Mouse (Mus musculus) hindbrain, embryonic 11.5 days (tissue): ENCODE data around the gene Fam136a. TPM values are rescaled to one million over a fixed set of nuclear protein-coding genes. Genes with fewer than 3 reads are reported as not detected.
"Not testable (repeated sequence)": the region's sequence is repeated elsewhere in the genome, so short reads cannot be mapped to it uniquely, and the experiment has no call there.

ENCODE experiments used
- ATAC-seq: fragments of 200-750 bp; cut with Nextera tagmentation; 2 replicates; pipeline ENCODE4 v1.8.0; 2017; ENCODE audit warnings: mild to moderate bottlenecking, moderate TSS enrichment, moderate library complexity; ENCODE audit not compliant: low FRiP score
- DNase-seq: peaks from one replicate; pipeline ENCODE4 v3.0.0-alpha.2; 2015; ENCODE audit warnings: low spot score
- H3K27ac ChIP-seq: fragments of 300-500 bp; sonication (generic); 2 replicates; pipeline ENCODE4 v1.5.1; 2014; ENCODE audit warnings: mild to moderate bottlenecking, low read depth, low read length
- H3K27me3 ChIP-seq: fragments of 300-500 bp; sonication (generic); 2 replicates; pipeline ENCODE4 v1.6.1; 2014; ENCODE audit warnings: mild to moderate bottlenecking, low read length, moderate library complexity, mixed read lengths; ENCODE audit not compliant: control insufficient read depth, insufficient read depth
- H3K36me3 ChIP-seq: fragments of 300-500 bp; sonication (generic); 2 replicates; pipeline ENCODE4 v1.6.1; 2014; ENCODE audit warnings: mild to moderate bottlenecking, low read length, moderate library complexity, mixed read lengths; ENCODE audit not compliant: control insufficient read depth, insufficient read depth
- H3K4me1 ChIP-seq: fragments of 300-500 bp; sonication (generic); replicated peaks from 2 replicates; pipeline ENCODE4 v1.6.1; 2014; ENCODE audit warnings: low read length, mixed read lengths; ENCODE audit not compliant: control insufficient read depth, insufficient read depth
- H3K4me2 ChIP-seq: fragments of 300-500 bp; sonication (generic); replicated peaks from 2 replicates; pipeline ENCODE4 v1.6.1; 2014; ENCODE audit warnings: mild to moderate bottlenecking, low read depth, low read length
- H3K4me3 ChIP-seq: fragments of 300-500 bp; sonication (generic); 2 replicates; pipeline ENCODE4 v1.5.1; 2014; ENCODE audit warnings: low read depth, low read length
- H3K9ac ChIP-seq: fragments of 300-500 bp; sonication (generic); 2 replicates; pipeline ENCODE4 v1.6.1; 2014; ENCODE audit warnings: low read depth, low read length
- H3K9me3 ChIP-seq: fragments of 300-500 bp; sonication (generic); 2 replicates; pipeline ENCODE4 v1.6.1; 2016; ENCODE audit warnings: low read length; ENCODE audit not compliant: control insufficient read depth
- WGBS: fragments of 180-500 bp; shearing (Covaris S2); extraction: QIAGEN DNeasy Blood & Tissue Kit; methylation state at CpG from one replicate; pipeline ENCODE4 v1.1.7; 2014; 5-methylcytosine and 5-hydroxymethylcytosine counted together
- polyA plus RNA-seq: library from polyadenylated mRNA; unstranded; fragments of >200 nt; fragmentation: Nextera tagmentation; extraction: Ambion mirVana; gene quantifications from 2 replicates; pipeline ENCODE4 v1.2.1, GENCODE M21; 2014

Fam136a gene
- polyA plus RNA-seq, 1 experiment from 2014 or later = 137 TPM

GRCm38 (mm10) chr6:86329943-86330342 lies 35.5 kb upstream of the Fam136a start:
- no peak for ATAC-seq
- WGBS = 87% methylated on average over 6 of the region's 6 CpGs
- no peaks in the 10 kb centered on the region for H3K36me3 ChIP-seq

GRCm38 (mm10) chr6:86335121-86335849 lies 30.2 kb upstream of the Fam136a start:
- Histone ChIP-seq H3K27me3 (no peaks in the 10 kb centered on the region), H3K4me1 (no peaks in the 10 kb centered on the region), H3K27ac (no peak overlapping the region), H3K36me3 (no peaks in the 10 kb centered on the region), H3K4me3 (no peak overlapping the region), H3K9ac (no peak overlapping the region), H3K9me3 (no peaks in the 10 kb centered on the region), H3K4me2 (no peak overlapping the region)
- 77% methylated on average over 11 of the region's 11 CpGs for WGBS
- DNase-seq = no peak
- no peak for ATAC-seq

More at GRCm38 (mm10) chr6:86329943-86330342, 35.5 kb upstream of the Fam136a start:
- Histone ChIP-seq H3K9ac (no peak overlapping the region), H3K9me3 (no peaks in the 10 kb centered on the region), H3K27me3 (no peaks in the 10 kb centered on the region), H3K27ac (no peak overlapping the region), H3K4me3 (no peak overlapping the region), H3K4me2 (no peak overlapping the region), H3K4me1 (no peaks in the 10 kb centered on the region)
- DNase-seq = no peak

- Histone ChIP-seq H3K9ac (no peak overlapping the region), H3K27ac (no peak overlapping the region), H3K9me3 (no peaks in the 10 kb centered on the region), H3K4me3 (no peak overlapping the region), H3K4me2 (no peak overlapping the region), H3K27me3 (no peaks in the 10 kb centered on the region), H3K36me3 (no peaks in the 10 kb centered on the region), H3K4me1 (no peaks in the 10 kb centered on the region)
- 85% methylated on average over 5 of the region's 5 CpGs for WGBS
- no peak for DNase-seq
- no peak for ATAC-seq
Observed at GRCm38 (mm10) chr6:86335860-86336259, 29.6 kb upstream of the Fam136a start.

- not testable (repeated sequence) for H3K4me3 ChIP-seq, H3K4me1 ChIP-seq, H3K27me3 ChIP-seq, H3K27ac ChIP-seq, H3K9me3 ChIP-seq, ATAC-seq, H3K4me2 ChIP-seq, DNase-seq, H3K36me3 ChIP-seq, H3K9ac ChIP-seq
- WGBS = 89% methylated on average over 4 of the region's 4 CpGs
Observed at GRCm38 (mm10) chr6:86336340-86336739, 29.1 kb upstream of the Fam136a start.

GRCm38 (mm10) chr6:86343656-86344055 lies 21.8 kb upstream of the Fam136a start:
- Histone ChIP-seq H3K4me3 (no peak overlapping the region; the same call in 1 of the 2 replicates), H3K27ac (peak overlapping the region; percentile 8; the same call in 1 of the 2 replicates), H3K36me3 (no peaks in the 10 kb centered on the region), H3K9ac (peak overlapping the region; percentile 2; the same call in 1 of the 2 replicates), H3K4me1 (no peaks in the 10 kb centered on the region), H3K27me3 (no peaks in the 10 kb centered on the region), H3K9me3 (no peaks in the 10 kb centered on the region), H3K4me2 (peak overlapping the region; percentile 5; the same call in 1 of the 2 replicates)
- 11% methylated on average over 7 of the region's 7 CpGs for WGBS
- ATAC-seq = no peak
- peak; percentile 46 for DNase-seq

- Histone ChIP-seq H3K4me3 (no peak overlapping the region), H3K36me3 (no peaks in the 10 kb centered on the region), H3K9me3 (no peaks in the 10 kb centered on the region), H3K4me1 (no peaks in the 10 kb centered on the region), H3K27me3 (no peaks in the 10 kb centered on the region), H3K27ac (no peak overlapping the region), H3K9ac (no peak overlapping the region), H3K4me2 (no peak overlapping the region)
- 59% methylated on average over 2 of the region's 2 CpGs for WGBS
- DNase-seq = no peak
- ATAC-seq = no peak
Observed at GRCm38 (mm10) chr6:86346063-86346462, 19.4 kb upstream of the Fam136a start.

GRCm38 (mm10) chr6:86349257-86349656 lies 16.2 kb upstream of the Fam136a start:
- no peak overlapping the region for H3K4me3 ChIP-seq
- no peaks in the 10 kb centered on the region for H3K36me3 ChIP-seq
- no peak overlapping the region for H3K9ac ChIP-seq
- H3K4me1 ChIP-seq = no peaks in the 10 kb centered on the region
- DNase-seq = peak; percentile 23
- WGBS = 58% methylated on average over 7 of the region's 7 CpGs
- no peak overlapping the region for H3K4me2 ChIP-seq
- ATAC-seq = no peak
- H3K27ac ChIP-seq = no peak overlapping the region
- no peaks in the 10 kb centered on the region for H3K9me3 ChIP-seq
- H3K27me3 ChIP-seq = no peaks in the 10 kb centered on the region

GRCm38 (mm10) chr6:86354948-86355347 lies 10.5 kb upstream of the Fam136a start:
- Histone ChIP-seq H3K36me3 (no peaks in the 10 kb centered on the region), H3K4me2 (no peak overlapping the region), H3K9me3 (no peaks in the 10 kb centered on the region), H3K4me1 (no peaks in the 10 kb centered on the region), H3K27me3 (no peaks in the 10 kb centered on the region), H3K4me3 (no peak overlapping the region), H3K27ac (no peak overlapping the region), H3K9ac (no peak overlapping the region)
- ATAC-seq (no peak), DNase-seq (no peak)
- WGBS = 63% methylated on average over 3 of the region's 3 CpGs

GRCm38 (mm10) chr6:86356956-86357355 lies 8.5 kb upstream of the Fam136a start:
- 85% methylated on average over 9 of the region's 9 CpGs for WGBS

More at GRCm38 (mm10) chr6:86356956-86357355, 8.5 kb upstream of the Fam136a start:
- DNase-seq (no peak), ATAC-seq (no peak)
- Histone ChIP-seq H3K36me3 (no peaks in the 10 kb centered on the region), H3K9me3 (no peaks in the 10 kb centered on the region), H3K27me3 (no peaks in the 10 kb centered on the region), H3K9ac (no peak overlapping the region), H3K4me1 (no peaks in the 10 kb centered on the region), H3K4me2 (no peak overlapping the region), H3K27ac (no peak overlapping the region), H3K4me3 (no peak overlapping the region)
